Mouse (Mus musculus): ENCODE data around the gene Olr1.
"Not testable (repeated sequence)": the region's sequence is repeated elsewhere in the genome, so short reads cannot be mapped to it uniquely, and the experiment has no call there.

The Olr1 gene

GRCm38 (mm10) chr6:129515068-129515467 lies 8.1 kb upstream of the Olr1 start:
- in situ Hi-C loops (cut with MboI; ENCODE audit: unreplicated experiment in 2 of 2), result loop anchor here (5.0 to 25.0 kb wide), 5 partner anchors 123 to 928 kb away; partner anchors contain the start of genes A2ml1 (in 2 of the 2), 4922502D21Rik (in 1 of the 2), Gm44511 (in 1 of the 2) and Klrb1b (in 1 of the 2)

- in situ Hi-C loops (cut with MboI; ENCODE audit: unreplicated experiment in 2 of 2), result loop anchor here (25.0 kb wide), 2 partner anchors 677 to 927 kb away; partner anchors contain the start of genes A2ml1 (in 2 of the 2), Gm44511 (in 1 of the 2) and Klrb1b (in 1 of the 2)
Measured at GRCm38 (mm10) chr6:129514376-129514775, 7.4 kb upstream of the Olr1 start.

GRCm38 (mm10) chr6:129513409-129513808 lies 6.4 kb upstream of the Olr1 start:
- in situ Hi-C loops (cut with MboI; ENCODE audit: unreplicated experiment in 2 of 2), result loop anchor here (25.0 kb wide), 2 partner anchors 676 to 926 kb away; partner anchors contain the start of genes A2ml1 (in 2 of the 2), Gm44511 (in 1 of the 2) and Klrb1b (in 1 of the 2)

GRCm38 (mm10) chr6:129512868-129513267 lies 5.9 kb upstream of the Olr1 start:
- in situ Hi-C loops (cut with MboI; ENCODE audit: unreplicated experiment in 2 of 2), result loop anchor here (25.0 kb wide), 2 partner anchors 676 to 926 kb away; partner anchors contain the start of genes A2ml1 (in 2 of the 2), Gm44511 (in 1 of the 2) and Klrb1b (in 1 of the 2)

GRCm38 (mm10) chr6:129512367-129512766 lies 5.4 kb upstream of the Olr1 start, which contains the start of gene Tmem52b:
Gene Tmem52b, plus strand, starts transcription at chr6:129512555.
- in situ Hi-C loops (cut with MboI; ENCODE audit: unreplicated experiment in 2 of 2), result loop anchor here (25.0 kb wide), 2 partner anchors 675 to 925 kb away; partner anchors contain the start of genes A2ml1 (in 2 of the 2), Gm44511 (in 1 of the 2) and Klrb1b (in 1 of the 2)

- in situ Hi-C loops (cut with MboI; ENCODE audit: unreplicated experiment in 2 of 2), result loop anchor here (25.0 kb wide), 2 partner anchors 673 to 923 kb away; partner anchors contain the start of genes A2ml1 (in 2 of the 2), Gm44511 (in 1 of the 2) and Klrb1b (in 1 of the 2)
Measured at GRCm38 (mm10) chr6:129510120-129510911, 3.4 kb upstream of the Olr1 start.

GRCm38 (mm10) chr6:129503471-129503870 lies 3.5 kb downstream of the Olr1 start:
- in situ Hi-C loops (cut with MboI; ENCODE audit: unreplicated experiment in 2 of 2), result loop anchor here (25.0 kb wide), 2 partner anchors 666 to 916 kb away; partner anchors contain the start of genes A2ml1 (in 2 of the 2), Gm44511 (in 1 of the 2) and Klrb1b (in 1 of the 2)

- in situ Hi-C loops (cut with MboI; ENCODE audit: unreplicated experiment in 2 of 2), result not testable (repeated sequence)
Measured at GRCm38 (mm10) chr6:129499516-129499915, 7.4 kb downstream of the Olr1 start.

- in situ Hi-C loops (cut with MboI; ENCODE audit: unreplicated experiment in 2 of 2), result no loop called here
Measured at GRCm38 (mm10) chr6:129497345-129498218, 9.4 kb downstream of the Olr1 start.

GRCm38 (mm10) chr6:129494924-129495323 lies 12.0 kb downstream of the Olr1 start:
- in situ Hi-C loops (cut with MboI; ENCODE audit: unreplicated experiment in 2 of 2), result no loop called here

GRCm38 (mm10) chr6:129480089-129480958 lies 26.6 kb downstream of the Olr1 start:
- in situ Hi-C loops (cut with MboI; ENCODE audit: unreplicated experiment in 2 of 2), result no loop called here

GRCm38 (mm10) chr6:129476404-129477126 lies 30.4 kb downstream of the Olr1 start:
- in situ Hi-C loops (cut with MboI; ENCODE audit: unreplicated experiment in 2 of 2), result loop anchor here in 1 of 2 experiments (5.0 kb wide), 1 partner anchor 84 kb away; no protein-coding TSS in a partner anchor

- in situ Hi-C loops (cut with MboI; ENCODE audit: unreplicated experiment in 2 of 2), result loop anchor here in 1 of 2 experiments (5.0 kb wide), 1 partner anchor 80 kb away; no protein-coding TSS in a partner anchor
Measured at GRCm38 (mm10) chr6:129472627-129473026, 34.3 kb downstream of the Olr1 start.

- in situ Hi-C loops (cut with MboI; ENCODE audit: unreplicated experiment in 2 of 2), result loop anchor here in 1 of 2 experiments (5.0 kb wide), 1 partner anchor 79 kb away; no protein-coding TSS in a partner anchor
Measured at GRCm38 (mm10) chr6:129471386-129471785, 35.6 kb downstream of the Olr1 start.

- in situ Hi-C loops (cut with MboI; ENCODE audit: unreplicated experiment in 2 of 2), result no loop called here
Measured at GRCm38 (mm10) chr6:129451411-129452039, 55.4 kb downstream of the Olr1 start, which contains the start of gene Clec1a. Gene Clec1a, minus strand, starts transcription at chr6:129452000.

- in situ Hi-C loops (cut with MboI; ENCODE audit: unreplicated experiment in 2 of 2), result loop anchor here in 1 of 2 experiments (25.0 kb wide), 1 partner anchor 288 kb away; the partner anchor contains the start of gene Klri2
Measured at GRCm38 (mm10) chr6:129449743-129450142, 57.2 kb downstream of the Olr1 start.

- in situ Hi-C loops (cut with MboI; ENCODE audit: unreplicated experiment in 2 of 2), result loop anchor here in 1 of 2 experiments (25.0 kb wide), 1 partner anchor 299 kb away; the partner anchor contains the start of gene Klri2
Measured at GRCm38 (mm10) chr6:129438033-129438432, 68.9 kb downstream of the Olr1 start.
